Mouse (Mus musculus) heart, postnatal 14 days (tissue): Measurements from ENCODE around the gene Asic4. TPM values are rescaled to one million over a fixed set of nuclear protein-coding genes. Genes with fewer than 3 reads are reported as not detected.

Experiments used
- DNase-seq, 2 experiments: peaks; one replicate each; pipeline ENCODE4 v3.0.0; 2021 to 2022
- intact Hi-C: fragments of 180-260 bp; cut with DNase I; formaldehyde crosslinking; loops from one replicate; pipeline ENCODE4 v1.15.1; 2025
- total RNA-seq, 2 experiments: library from RNA; stranded (reverse); gene quantifications; 2 replicates each; pipeline ENCODE4 v1.2.3; 2021

Asic4 gene
- total RNA-seq, 2 experiments from 2014 or later, result not detected

- intact Hi-C loops, result no loop called here
- DNase-seq, result no peak
Observed at GRCm38 (mm10) chr1:75460297-75460696, 10.1 kb downstream of the Asic4 start.

DNA sequence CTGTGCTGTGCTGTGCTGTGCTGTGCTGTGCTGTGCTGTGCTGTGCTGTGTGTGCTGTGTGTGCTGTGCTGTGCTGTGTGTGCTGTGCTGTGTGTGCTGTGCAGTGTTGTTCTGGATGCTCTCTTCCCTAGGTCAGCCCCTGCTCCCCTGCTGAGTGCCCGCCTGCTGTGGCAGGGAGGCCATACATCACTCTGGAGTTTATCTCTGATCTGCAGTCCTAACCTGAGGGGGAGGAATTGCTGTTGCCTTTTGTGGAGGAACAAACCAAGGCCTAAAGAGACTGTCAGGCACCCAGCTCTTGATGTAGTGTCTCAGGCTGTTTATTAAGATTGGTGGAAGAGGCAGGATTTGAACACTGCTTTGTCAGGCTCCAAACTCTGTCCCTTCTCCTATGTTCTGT, 12.4 kb downstream of the Asic4 start:
- no peak for DNase-seq
- intact Hi-C loops, result no loop called here

DNA sequence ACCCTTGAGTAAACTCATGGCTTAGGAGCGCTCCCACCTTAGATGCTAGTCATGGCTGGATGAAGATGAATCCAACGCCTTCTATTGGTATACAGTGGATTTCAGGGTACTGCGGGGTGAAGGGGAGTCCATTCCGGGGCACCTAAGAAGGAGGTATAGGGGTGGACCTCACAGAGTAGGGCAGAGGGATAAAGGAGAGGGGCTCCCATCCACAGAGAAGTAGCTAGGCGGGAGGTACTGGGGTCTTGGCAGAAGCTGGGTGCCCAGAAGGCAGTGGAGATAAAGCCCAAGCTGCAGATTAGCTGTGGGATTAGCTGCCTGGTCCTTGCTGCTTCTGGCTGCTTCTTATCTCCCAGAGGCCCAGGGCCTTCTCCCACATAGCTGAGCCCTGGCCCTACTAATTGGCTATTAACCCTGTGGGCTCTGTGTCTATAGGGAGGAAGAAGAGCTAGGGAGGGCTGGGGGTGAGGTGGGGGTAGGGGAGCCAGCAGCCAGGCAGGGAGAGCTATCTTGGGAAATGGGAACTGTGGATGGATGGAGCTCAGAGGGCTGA, 13.5 kb downstream of the Asic4 start:
- no peak for DNase-seq
- intact Hi-C loops, result no loop called here

DNA sequence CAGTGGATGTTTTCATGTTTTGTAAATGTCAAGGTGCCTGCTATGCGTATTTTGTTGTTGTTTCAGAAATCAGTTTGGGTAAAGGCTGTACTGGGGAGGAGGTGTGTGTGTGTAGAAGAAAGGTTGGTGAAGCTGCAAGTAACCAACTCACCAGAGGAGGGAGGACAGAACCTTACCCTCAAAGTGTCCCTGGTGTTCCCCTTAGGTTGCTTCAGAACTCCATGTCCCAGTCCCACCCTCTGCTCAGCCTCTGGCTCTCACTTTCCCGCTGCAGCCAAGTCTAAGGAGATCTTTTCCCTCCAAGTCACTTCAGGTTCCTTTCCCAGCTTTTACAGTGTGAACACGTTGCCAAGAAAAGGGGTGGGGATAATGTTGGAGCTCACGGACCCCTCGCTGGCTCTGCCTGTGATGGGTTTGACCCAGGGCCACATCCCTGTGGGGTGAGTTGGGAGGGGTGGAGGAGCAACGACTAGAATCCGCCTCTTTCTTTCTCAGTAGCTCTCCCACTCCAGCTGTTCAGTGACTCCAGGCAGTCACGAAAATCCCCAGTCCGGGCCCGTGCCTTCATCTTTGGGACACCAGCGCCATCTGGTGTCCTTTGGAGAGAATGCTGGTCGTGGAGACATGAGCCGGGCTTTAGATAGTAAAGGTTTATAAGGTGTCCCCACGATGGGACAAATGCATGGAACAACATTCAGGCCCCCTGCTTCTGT, 17.1 kb downstream of the Asic4 start:
- peak; percentile 82 to 88 for DNase-seq
- intact Hi-C loops, result loop anchor here (1.0 kb wide), 2 partner anchors 22 to 124 kb away; no protein-coding TSS in a partner anchor

DNA sequence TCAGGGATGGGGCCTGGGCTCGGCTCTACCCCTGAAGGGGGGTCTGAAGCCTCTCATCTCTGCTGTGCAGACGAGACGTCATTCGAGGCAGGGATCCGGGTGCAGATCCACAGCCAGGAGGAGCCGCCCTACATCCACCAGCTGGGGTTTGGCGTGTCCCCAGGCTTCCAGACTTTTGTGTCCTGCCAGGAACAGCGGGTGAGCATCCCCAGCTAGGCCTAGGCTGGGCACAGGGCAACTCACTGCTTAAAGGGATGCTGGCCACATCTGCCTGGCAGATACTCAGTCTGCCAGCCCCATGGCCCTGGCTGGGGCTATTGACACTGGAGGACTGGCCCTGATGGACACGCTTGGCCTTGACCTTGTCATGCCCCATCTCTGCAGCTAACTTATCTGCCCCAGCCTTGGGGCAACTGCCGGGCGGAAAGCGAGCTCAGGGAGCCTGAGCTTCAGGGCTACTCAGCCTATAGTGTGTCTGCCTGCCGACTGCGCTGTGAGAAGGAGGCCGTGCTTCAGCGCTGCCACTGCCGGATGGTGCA, 19.1 kb downstream of the Asic4 start:
- intact Hi-C loops, result no loop called here
- no peak for DNase-seq

DNA sequence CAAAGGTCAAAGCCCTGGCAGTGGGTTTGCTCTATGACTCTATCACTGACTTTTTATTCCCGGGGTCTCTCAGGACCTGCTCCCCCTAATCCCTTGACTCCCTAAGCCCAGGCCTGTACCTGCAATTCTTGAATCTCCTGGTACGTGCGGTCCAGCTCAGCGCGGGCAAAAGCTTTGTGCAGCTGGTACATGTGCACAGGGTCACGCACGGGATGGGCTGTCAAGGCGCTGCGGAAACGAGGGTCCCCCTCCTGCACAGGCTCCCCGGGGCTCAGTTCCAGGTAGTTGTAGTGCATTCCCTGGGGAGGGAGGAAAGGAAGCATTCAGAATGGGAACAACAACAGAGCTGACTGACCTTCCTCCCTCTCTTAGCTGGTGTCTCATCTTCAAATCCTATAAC, 26.2 kb downstream of the Asic4 start:
- intact Hi-C loops, result no loop called here
- no peak for DNase-seq

DNA sequence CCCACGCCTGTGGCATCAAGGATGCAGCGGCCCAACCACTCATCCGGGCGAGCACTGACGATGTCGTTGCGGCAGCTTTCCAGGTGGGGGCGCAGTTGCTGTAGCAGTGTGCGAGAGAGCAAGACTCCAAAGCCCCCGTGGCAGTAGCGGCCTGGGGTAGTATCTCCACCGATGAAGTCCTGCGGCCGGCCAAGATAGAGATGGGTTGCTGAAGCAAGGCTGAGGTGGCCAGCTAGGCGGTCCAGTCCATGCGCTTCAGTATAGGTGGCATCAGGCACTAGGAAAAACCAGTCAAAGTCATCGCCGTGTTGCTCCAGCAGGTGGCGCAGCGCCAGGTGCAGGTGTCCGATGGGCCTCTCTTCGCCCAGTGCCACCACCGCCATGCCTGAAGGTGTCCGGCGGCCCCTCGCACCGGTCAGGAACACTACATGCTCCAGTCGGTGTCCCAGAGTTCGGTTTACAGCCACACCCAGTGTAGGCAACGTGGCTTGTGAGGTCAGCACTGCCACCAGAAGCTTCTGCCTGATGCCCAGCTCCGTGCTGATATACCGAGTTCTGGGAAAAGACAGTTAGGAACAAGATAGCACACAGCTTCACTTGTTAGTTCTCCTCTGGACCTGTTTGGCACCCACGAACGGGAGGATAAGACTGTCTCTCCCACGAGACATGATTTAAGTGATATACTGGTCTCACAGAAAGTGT, 27.2 kb downstream of the Asic4 start:
- peak; percentile 81 to 85 for DNase-seq

DNA sequence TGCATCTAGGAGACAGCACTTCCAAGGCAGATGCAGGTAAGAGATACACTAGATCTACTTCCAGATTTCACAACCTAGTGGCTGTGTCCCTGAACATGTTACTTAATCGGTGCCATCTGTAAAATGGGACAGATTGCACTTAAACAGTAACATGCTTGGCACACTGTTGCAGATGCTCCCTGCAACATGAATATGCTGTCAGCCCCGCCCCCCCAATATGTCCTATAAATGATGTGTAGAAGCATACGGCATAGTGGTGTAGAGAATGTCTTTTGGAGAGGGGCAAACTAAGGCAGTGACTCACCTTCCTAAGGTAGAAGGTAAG, 27.7 kb downstream of the Asic4 start:
- no peak for DNase-seq
- intact Hi-C loops, result loop anchor here (1.0 kb wide), 2 partner anchors 81 to 120 kb away; no protein-coding TSS in a partner anchor

More for the DNA sequence above, 27.2 kb downstream of the Asic4 start:
- intact Hi-C loops, result loop anchor here (1.0 kb wide), 2 partner anchors 82 to 121 kb away; no protein-coding TSS in a partner anchor

DNA sequence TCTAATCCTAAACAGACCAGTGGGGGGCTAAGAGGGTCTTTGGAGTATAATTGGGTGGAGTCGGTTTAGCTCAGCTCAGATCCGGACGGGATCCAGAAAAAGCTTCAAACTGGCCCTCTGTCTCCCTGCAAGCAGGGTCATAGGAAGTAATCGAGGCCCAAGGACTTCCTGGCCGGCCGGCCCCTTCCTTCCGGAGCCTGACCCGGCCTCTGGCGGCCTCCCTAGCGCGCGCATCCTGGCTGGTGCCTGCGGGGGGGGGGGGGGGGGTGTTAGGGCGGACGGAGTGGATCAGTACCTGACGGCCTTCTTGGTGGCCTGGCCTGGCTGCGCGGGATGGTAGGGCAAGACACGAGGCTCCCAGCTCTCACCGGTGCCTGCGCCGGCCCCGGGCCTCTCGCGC, 28.3 kb downstream of the Asic4 start:
- peak; percentile 61 to 62 for DNase-seq
- intact Hi-C loops, result no loop called here

DNA sequence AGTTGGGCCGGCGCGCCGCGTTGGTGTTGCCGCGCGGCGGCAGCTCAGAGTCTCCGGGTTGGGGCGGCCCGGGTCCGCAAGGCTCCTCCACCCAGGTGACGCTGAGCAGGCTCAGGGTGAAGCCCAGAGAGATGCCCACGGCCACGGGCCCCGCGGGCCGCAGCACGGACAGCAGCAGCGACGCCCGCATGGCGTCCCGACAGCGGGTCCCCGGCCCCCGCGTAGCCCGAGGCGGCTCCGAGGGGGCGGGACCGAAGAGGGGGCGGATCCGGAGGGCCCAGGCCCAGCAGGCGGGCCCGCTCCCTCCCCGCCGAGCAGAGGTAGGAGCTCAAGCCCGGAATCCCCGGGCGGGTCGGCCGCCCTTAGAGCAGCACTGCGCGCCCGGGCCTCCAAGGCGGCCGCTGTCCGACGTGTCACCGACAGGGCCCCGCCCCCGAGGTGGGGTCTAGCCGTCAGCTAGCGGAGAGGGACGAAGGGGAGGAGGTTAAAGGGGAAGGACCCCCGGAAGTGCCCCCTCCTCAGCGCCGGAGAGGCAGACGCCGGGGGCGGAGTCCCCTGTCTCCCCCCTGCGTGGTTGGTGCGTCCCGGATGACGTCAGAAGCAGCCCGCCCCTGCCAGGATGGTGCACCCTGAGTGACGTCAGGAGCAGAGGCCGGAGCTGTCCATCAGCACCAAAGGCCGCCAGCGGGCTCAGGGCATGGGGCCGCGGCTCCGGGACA, 28.8 kb downstream of the Asic4 start, which contains the start of the genes Chpf and Tmem198:
Gene Chpf, minus strand, starts transcription at position 392 of the 719 bp plus-strand sequence.
Gene Tmem198, plus strand, starts transcription at position 617 of the 719 bp plus-strand sequence.
- peak; percentile 95 to 98 for DNase-seq
- intact Hi-C loops, result no loop called here

DNA sequence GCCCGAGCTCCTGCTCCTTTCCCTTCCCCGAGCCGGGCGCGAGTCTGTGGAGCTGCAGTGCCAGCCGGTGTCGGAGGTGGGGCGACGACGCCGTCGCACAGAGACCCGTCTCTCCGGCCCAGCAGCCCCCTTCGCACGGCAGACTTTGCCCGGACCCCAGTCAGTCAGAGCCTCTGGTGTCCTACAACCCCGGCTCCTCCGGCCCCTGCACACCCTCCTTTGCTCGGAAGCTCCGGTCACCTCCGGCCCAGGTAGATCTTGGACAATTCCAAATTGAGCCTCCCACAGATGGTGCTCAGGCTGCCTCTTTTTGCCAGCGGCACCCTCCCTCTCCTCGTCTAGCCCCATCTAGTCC, 29.4 kb downstream of the Asic4 start:
- DNase-seq, result no peak
- intact Hi-C loops, result no loop called here

- intact Hi-C loops, result loop anchor here (2.0 kb wide), 1 partner anchor 23 kb away; no protein-coding TSS in a partner anchor
- no peak for DNase-seq
Observed at GRCm38 (mm10) chr1:75480036-75480435, 29.8 kb downstream of the Asic4 start.

GRCm38 (mm10) chr1:75480735-75481134, 30.5 kb downstream of the Asic4 start:
- intact Hi-C loops, result loop anchor here (2.0 kb wide), 1 partner anchor 22 kb away; no protein-coding TSS in a partner anchor
- no peak for DNase-seq

DNA sequence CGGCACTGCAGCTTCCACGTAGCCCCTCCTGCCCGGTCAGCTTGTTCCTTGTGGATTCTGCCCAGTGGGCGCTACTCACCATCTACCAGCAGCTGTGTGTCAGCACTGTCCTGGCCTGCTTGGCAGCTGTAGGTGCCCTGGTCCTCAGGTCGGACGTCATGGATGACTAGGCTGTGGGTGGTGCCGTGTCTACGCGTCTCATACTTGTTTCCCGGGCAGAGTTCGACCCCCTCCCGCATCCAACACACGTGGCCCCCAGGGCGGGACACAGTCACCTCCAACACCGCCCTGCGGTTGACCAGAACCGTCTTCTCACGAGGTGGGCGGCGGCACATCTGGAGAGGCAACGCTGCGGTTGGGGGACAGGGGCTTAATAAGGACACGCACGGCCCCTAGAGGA, 36.3 kb downstream of the Asic4 start:
- intact Hi-C loops, result no loop called here
- no peak for DNase-seq

- no peak for DNase-seq
- intact Hi-C loops, result no loop called here
Observed at GRCm38 (mm10) chr1:75487040-75487404, 36.8 kb downstream of the Asic4 start.

DNA sequence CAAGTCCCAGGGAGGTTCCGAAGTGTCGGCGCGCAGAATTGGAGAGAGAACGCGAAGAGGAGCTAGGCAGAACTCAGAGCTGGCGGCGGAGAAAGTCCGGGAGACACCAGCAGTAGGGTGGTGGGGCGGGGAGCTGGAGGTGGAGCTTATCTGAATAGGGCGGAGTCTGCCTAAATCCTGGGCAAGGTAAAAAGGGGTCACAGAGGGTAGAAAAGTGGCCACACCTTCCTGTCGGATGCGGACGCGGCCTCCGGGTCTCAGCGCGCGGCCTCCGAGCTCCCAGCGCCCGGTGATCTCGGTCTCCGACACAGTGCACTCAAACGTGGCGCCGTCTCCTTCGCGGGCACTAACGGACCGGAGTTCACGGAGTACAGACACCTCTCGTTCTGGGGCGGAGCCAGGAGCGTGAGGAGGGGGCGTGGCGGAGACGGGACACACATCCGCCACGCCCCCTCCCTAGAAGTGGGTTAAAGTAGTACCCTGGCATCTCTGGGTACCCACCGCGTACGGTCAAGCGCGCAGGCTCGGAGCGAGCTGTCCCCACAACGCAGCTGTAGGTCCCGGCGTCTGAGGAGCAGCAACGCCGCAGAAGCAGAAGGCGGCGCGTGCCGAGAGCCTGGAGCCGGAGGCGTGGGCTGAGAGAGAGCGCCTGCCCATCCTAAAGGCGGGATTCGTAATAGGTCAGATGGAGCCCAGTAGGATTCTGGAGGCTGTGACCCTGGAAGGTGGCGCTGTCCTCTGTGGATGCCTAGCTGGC, 37.3 kb downstream of the Asic4 start:
- intact Hi-C loops, result no loop called here
- DNase-seq, result peak; percentile 44 to 50

DNA sequence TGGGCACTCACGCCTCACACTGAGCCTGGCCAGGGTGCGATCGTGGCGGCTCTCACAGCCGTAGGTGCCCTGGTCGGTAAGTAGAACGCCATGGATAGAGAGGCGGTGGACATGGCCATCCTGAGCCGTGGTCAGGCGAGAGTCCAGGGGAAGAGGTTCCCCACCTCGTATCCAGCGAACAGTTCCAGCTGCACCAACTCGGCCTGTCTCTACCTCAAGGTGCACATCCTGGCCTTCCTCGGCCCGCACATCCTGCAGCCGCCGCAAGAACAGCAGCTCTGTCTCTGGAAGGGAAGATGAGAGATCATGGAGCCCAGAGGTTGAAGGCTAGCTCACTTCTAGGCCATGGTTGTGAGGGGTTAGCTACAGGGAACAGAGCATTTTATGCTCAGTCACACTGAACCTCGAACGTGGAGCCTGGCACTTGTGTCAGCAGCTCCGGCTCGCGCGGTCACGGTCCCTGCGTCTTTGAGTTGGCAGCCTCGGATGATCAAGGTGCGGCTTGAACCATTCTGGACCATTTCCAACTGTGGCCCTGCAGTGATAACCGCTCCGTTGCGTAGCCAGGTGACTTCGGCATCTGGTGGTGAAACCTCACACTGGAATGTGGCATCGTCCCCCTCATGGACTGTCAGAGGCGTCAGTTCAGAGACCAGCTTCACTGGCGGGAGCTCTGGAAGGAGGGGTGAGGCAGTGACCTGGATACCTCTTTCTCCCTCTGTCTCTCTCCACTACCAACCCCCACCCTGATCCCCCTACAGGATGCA, 40.7 kb downstream of the Asic4 start:
- intact Hi-C loops, result loop anchor here (5.0 kb wide), 1 partner anchor 106 kb away; no protein-coding TSS in a partner anchor
- no peak for DNase-seq

GRCm38 (mm10) chr1:75492579-75493170, 42.4 kb downstream of the Asic4 start:
- intact Hi-C loops, result loop anchor here (5.0 kb wide), 1 partner anchor 105 kb away; no protein-coding TSS in a partner anchor
- no peak for DNase-seq
